Mouse (Mus musculus): ENCODE measurements around the gene Zfp750.

The Zfp750 gene

GRCm38 (mm10) chr11:121508478-121508877 is 10.7 kb downstream of the Zfp750 start:
- H3K4me3 ChIP-seq (replicated peaks; ENCODE audit: low read length) = no peak overlapping the region
- H3K27me3 ChIP-seq (ENCODE audit: insufficient read depth, low read length) = no peaks in the 10 kb centered on the region
- H3K9me3 ChIP-seq (ENCODE audit: low read length) = no peaks in the 10 kb centered on the region
- H3K4me1 ChIP-seq (replicated peaks; ENCODE audit: low read depth, low read length) = peaks cover 18% of the 10 kb centered on the region
- peaks cover 75% of the 10 kb centered on the region for H3K36me3 ChIP-seq (ENCODE audit: insufficient read depth, low read length)
- TF ChIP-seq POU5F1 (IDR thresholded peaks at IDR 0.05; ENCODE audit: borderline replicate concordance, low read length) (no peak), NANOG (IDR thresholded peaks at IDR 0.05; ENCODE audit: borderline replicate concordance, low read length) (no peak), CTCF (conservative IDR thresholded peaks at IDR 0.05; ENCODE audit: low read length) (no peak)

DNA sequence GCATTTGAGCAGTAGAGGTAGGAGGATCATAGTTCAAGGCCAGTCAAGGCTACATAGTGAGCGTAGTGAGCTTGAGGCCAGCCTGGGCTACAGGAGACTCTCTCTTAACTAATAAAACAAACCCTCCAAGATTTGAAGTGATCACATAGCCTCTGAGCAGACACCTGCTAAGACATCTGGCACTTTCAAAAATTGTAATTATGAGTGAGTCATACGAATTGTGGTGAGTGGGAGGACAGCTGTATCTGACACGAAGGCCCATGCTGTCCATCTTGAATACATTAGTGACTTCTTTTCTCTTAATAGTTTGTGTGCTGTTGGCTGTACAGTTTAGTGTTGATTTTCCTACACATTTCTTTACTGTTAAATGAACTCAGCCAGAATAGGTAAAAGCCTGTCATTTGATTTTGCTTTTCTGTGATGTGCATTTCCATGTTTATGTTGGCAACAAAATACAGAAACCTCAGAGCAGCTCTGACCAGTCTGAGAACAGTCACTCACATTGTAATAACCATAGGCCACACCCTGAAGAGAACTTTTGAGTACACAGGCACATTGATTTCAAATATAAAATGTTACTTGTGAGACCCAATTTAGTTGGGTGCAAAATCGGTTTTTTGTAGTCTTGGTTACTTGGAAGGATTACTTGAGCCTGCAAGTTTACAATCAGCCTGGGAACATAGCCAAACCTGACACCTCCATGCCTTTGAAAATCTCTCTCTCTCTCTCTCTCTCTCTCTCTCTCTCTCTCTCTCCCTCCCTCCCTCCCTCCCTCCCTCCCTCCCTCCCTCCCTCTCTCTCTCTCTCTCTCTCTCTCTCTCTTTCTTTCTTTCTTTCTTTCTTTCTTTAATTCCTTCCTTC is 16.9 kb downstream of the Zfp750 start:
- no peaks in the 10 kb centered on the region for H3K27me3 ChIP-seq (ENCODE audit: insufficient read depth, low read length)
- H3K4me3 ChIP-seq (replicated peaks; ENCODE audit: low read length) = no peak overlapping the region
- H3K9me3 ChIP-seq (ENCODE audit: low read length) = no peaks in the 10 kb centered on the region
- H3K4me1 ChIP-seq (replicated peaks; ENCODE audit: low read depth, low read length) = no peaks in the 10 kb centered on the region
- peaks cover 86% of the 10 kb centered on the region for H3K36me3 ChIP-seq (ENCODE audit: insufficient read depth, low read length)
- TF ChIP-seq POU5F1 (IDR thresholded peaks at IDR 0.05; ENCODE audit: borderline replicate concordance, low read length) = no peak
- no peak for TF ChIP-seq CTCF (conservative IDR thresholded peaks at IDR 0.05; ENCODE audit: low read length)
- no peak for TF ChIP-seq NANOG (IDR thresholded peaks at IDR 0.05; ENCODE audit: borderline replicate concordance, low read length)

- no peaks in the 10 kb centered on the region for H3K4me1 ChIP-seq (replicated peaks; ENCODE audit: low read depth, low read length)
- H3K9me3 ChIP-seq (ENCODE audit: low read length) = no peaks in the 10 kb centered on the region
- peaks cover 92% of the 10 kb centered on the region for H3K36me3 ChIP-seq (ENCODE audit: insufficient read depth, low read length)
- TF ChIP-seq CTCF (conservative IDR thresholded peaks at IDR 0.05; ENCODE audit: low read length) = no peak
- no peak for TF ChIP-seq NANOG (IDR thresholded peaks at IDR 0.05; ENCODE audit: borderline replicate concordance, low read length)
- TF ChIP-seq POU5F1 (IDR thresholded peaks at IDR 0.05; ENCODE audit: borderline replicate concordance, low read length) = no peak
- H3K4me3 ChIP-seq (replicated peaks; ENCODE audit: low read length) = no peak overlapping the region
- no peaks in the 10 kb centered on the region for H3K27me3 ChIP-seq (ENCODE audit: insufficient read depth, low read length)
Measured at GRCm38 (mm10) chr11:121501525-121501924, 17.6 kb downstream of the Zfp750 start.

DNA sequence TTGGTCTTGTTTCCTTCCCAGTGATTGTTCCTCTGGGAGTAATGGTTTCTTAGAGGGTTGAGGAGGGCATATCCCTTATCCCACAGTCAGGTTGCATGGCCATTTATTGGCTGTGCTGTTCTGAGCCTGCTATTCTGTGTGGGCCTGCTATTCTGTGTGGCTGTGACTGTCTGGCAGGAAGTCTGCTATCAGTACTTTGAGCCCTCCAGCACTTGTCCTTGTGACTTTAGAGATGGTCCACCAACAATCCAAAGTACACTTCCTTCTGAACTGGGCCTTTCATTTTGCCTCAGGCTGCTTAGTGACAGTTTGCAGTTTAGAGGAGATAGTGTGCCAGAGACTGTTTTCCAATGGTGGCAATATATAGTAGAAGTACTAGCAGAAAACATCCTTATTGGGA is 18.5 kb downstream of the Zfp750 start:
- Histone ChIP-seq H3K27me3 (ENCODE audit: insufficient read depth, low read length) (no peaks in the 10 kb centered on the region), H3K36me3 (ENCODE audit: insufficient read depth, low read length) (peaks cover 86% of the 10 kb centered on the region), H3K4me1 (replicated peaks; ENCODE audit: low read depth, low read length) (no peaks in the 10 kb centered on the region; the same call in 1 of the 2 replicates), H3K9me3 (ENCODE audit: low read length) (no peaks in the 10 kb centered on the region), H3K4me3 (replicated peaks; ENCODE audit: low read length) (no peak overlapping the region)
- TF ChIP-seq POU5F1 (IDR thresholded peaks at IDR 0.05; ENCODE audit: borderline replicate concordance, low read length) (no peak), CTCF (conservative IDR thresholded peaks at IDR 0.05; ENCODE audit: low read length) (no peak), NANOG (IDR thresholded peaks at IDR 0.05; ENCODE audit: borderline replicate concordance, low read length) (no peak)

- Histone ChIP-seq H3K4me3 (replicated peaks; ENCODE audit: low read length) (no peak overlapping the region), H3K9me3 (ENCODE audit: low read length) (no peaks in the 10 kb centered on the region), H3K27me3 (ENCODE audit: insufficient read depth, low read length) (no peaks in the 10 kb centered on the region), H3K36me3 (ENCODE audit: insufficient read depth, low read length) (peaks cover 32% of the 10 kb centered on the region), H3K4me1 (replicated peaks; ENCODE audit: low read depth, low read length) (peaks cover 4% of the 10 kb centered on the region)
- TF ChIP-seq CTCF (conservative IDR thresholded peaks at IDR 0.05; ENCODE audit: low read length) (no peak), NANOG (IDR thresholded peaks at IDR 0.05; ENCODE audit: borderline replicate concordance, low read length) (no peak), POU5F1 (IDR thresholded peaks at IDR 0.05; ENCODE audit: borderline replicate concordance, low read length) (no peak)
Measured at GRCm38 (mm10) chr11:121490651-121491050, 28.5 kb downstream of the Zfp750 start.

- Histone ChIP-seq H3K36me3 (ENCODE audit: insufficient read depth, low read length) (peaks cover 50% of the 10 kb centered on the region), H3K9me3 (ENCODE audit: low read length) (no peaks in the 10 kb centered on the region), H3K4me3 (replicated peaks; ENCODE audit: low read length) (no peak overlapping the region), H3K4me1 (replicated peaks; ENCODE audit: low read depth, low read length) (peaks cover 14% of the 10 kb centered on the region), H3K27me3 (ENCODE audit: insufficient read depth, low read length) (no peaks in the 10 kb centered on the region)
- TF ChIP-seq POU5F1 (IDR thresholded peaks at IDR 0.05; ENCODE audit: borderline replicate concordance, low read length) (no peak), NANOG (IDR thresholded peaks at IDR 0.05; ENCODE audit: borderline replicate concordance, low read length) (no peak), CTCF (conservative IDR thresholded peaks at IDR 0.05; ENCODE audit: low read length) (no peak)
Measured at GRCm38 (mm10) chr11:121485882-121486281, 33.3 kb downstream of the Zfp750 start.

DNA sequence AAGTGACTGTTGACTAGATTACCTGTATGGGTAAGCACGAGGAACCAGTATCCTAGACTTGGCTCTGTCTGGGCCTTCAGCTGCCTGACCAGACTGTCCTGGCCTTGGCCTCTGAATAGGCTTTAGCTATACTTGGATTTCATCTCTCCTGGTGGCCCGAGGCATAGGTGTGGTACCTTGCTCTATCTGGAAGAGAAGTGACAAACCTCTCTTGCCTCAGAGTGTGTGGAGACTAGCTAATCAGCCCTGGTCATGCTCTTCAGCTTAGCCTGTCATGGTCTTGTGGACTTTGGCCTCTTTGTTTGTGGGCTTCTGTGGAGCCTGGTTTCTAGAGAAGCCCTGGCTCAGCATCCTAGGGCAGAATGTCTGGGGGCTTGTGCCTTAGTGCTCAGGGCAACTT is 38.0 kb downstream of the Zfp750 start:
- Histone ChIP-seq H3K27me3 (ENCODE audit: insufficient read depth, low read length) (no peaks in the 10 kb centered on the region), H3K4me3 (replicated peaks; ENCODE audit: low read length) (no peak overlapping the region), H3K36me3 (ENCODE audit: insufficient read depth, low read length) (peaks cover 55% of the 10 kb centered on the region), H3K9me3 (ENCODE audit: low read length) (no peaks in the 10 kb centered on the region), H3K4me1 (replicated peaks; ENCODE audit: low read depth, low read length) (peaks cover 33% of the 10 kb centered on the region)
- TF ChIP-seq CTCF (conservative IDR thresholded peaks at IDR 0.05; ENCODE audit: low read length) (no peak), NANOG (IDR thresholded peaks at IDR 0.05; ENCODE audit: borderline replicate concordance, low read length) (no peak), POU5F1 (IDR thresholded peaks at IDR 0.05; ENCODE audit: borderline replicate concordance, low read length) (no peak)

DNA sequence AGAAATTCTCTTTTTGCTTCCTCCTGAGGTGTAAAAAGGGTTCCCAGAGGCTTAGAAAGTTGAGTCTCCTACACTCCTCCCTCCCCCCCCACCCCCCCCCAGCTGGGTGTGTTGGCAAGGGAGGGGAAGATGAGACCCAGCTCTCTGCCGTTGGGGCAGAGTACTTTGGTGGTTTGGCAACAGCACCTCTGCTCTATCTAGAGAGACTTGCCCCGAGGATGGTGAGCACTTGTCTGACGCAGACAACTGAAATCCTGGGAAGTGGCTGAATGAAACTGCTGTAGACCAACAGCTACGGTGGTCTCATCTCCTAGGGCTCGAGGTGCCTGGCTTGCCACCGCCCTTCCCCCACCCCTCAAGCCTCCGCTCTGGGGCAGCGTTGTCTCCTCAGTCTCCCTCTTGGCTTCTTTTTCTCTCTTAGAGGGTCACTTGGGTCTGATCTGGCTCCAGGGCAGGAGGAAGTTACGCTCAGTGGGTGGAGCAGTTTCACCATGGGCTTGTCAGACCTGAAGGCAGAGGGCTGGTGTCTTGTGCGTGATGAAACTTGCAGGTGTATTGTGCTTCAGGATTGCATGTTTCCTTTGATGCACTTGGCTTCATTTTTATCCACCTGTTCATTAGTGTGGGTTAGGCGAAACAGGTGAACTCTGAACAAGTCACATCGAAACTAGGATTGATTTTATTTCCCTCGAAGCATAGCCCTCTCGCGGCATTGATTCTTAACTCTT is 39.5 kb downstream of the Zfp750 start:
- no peak overlapping the region for H3K4me3 ChIP-seq (replicated peaks; ENCODE audit: low read length)
- H3K9me3 ChIP-seq (ENCODE audit: low read length) = no peaks in the 10 kb centered on the region
- TF ChIP-seq CTCF (conservative IDR thresholded peaks at IDR 0.05; ENCODE audit: low read length) (no peak), POU5F1 (IDR thresholded peaks at IDR 0.05; ENCODE audit: borderline replicate concordance, low read length) (no peak), NANOG (IDR thresholded peaks at IDR 0.05; ENCODE audit: borderline replicate concordance, low read length) (no peak)
- H3K27me3 ChIP-seq (ENCODE audit: insufficient read depth, low read length) = no peaks in the 10 kb centered on the region
- H3K36me3 ChIP-seq (ENCODE audit: insufficient read depth, low read length) = peaks cover 65% of the 10 kb centered on the region
- H3K4me1 ChIP-seq (replicated peaks; ENCODE audit: low read depth, low read length) = peaks cover 22% of the 10 kb centered on the region
